Mouse (Mus musculus): ENCODE data around the gene Cenpu. TPM values are rescaled to one million over a fixed set of nuclear protein-coding genes. Genes with fewer than 3 reads are reported as not detected.
A peak's percentile ranks its signal among the peaks of the same experiment; 100 is the strongest.

Cenpu gene
- polyA plus RNA-seq, 1 experiment from 2014 or later = 8.2 TPM

GRCm38 (mm10) chr8:46559428-46559827, 7.6 kb downstream of the Cenpu start:
- 67% methylated on average over 6 of the region's 6 CpGs for WGBS (ENCODE audit: insufficient replicate concordance)
- H3K36me3 ChIP-seq (replicated peaks; ENCODE audit: insufficient read depth, low read length) = peaks cover 37% of the 10 kb centered on the region
- peak; percentile 40 for ATAC-seq
- DNase-seq = peak; percentile 69
- no peak overlapping the region for H3K4me2 ChIP-seq (ENCODE audit: low read depth, low read length)
- H3K27me3 ChIP-seq (ENCODE audit: insufficient read depth, low read length) = no peaks in the 10 kb centered on the region
- TF ChIP-seq CTCF (IDR thresholded peaks at IDR 0.05; ENCODE audit: low read depth) (peak; percentile 73), EP300 (IDR thresholded peaks at IDR 0.05; ENCODE audit: low read depth) (no peak)
- H3K9ac ChIP-seq (replicated peaks) = no peak overlapping the region
- no peaks in the 10 kb centered on the region for H3K9me3 ChIP-seq (ENCODE audit: low read length)
- H3K4me3 ChIP-seq (ENCODE audit: low read depth, low read length) = no peak overlapping the region
- no peaks in the 10 kb centered on the region for H3K4me1 ChIP-seq (ENCODE audit: insufficient read depth)
- no peak overlapping the region for H3K27ac ChIP-seq (ENCODE audit: low read depth)

DNA sequence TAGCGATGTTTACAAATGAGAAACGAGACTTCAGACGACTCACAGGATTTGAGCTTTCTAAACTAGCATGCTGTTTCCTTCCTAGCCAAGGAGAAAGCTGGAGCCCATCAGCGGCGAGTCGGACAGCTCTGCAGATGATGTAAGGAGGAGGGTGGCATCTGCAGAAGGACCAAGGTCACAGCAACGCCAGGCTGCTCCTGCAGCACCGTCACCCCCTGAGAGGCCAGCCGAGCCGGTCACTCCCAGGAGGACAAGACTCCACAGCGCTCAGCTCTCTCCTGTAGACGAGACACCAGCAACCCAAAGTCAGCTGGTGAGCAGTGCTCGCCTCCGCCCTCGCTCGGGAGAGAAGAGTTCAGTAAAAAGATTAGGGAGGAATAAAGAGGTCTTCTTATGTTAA, 10.5 kb downstream of the Cenpu start:
- no peak overlapping the region for H3K4me3 ChIP-seq (ENCODE audit: low read depth, low read length)
- H3K4me1 ChIP-seq (ENCODE audit: insufficient read depth) = no peaks in the 10 kb centered on the region
- no peak overlapping the region for H3K4me2 ChIP-seq (ENCODE audit: low read depth, low read length)
- no peak overlapping the region for H3K27ac ChIP-seq (ENCODE audit: low read depth)
- peaks cover 35% of the 10 kb centered on the region for H3K36me3 ChIP-seq (replicated peaks; ENCODE audit: insufficient read depth, low read length)
- no peak for TF ChIP-seq CTCF (IDR thresholded peaks at IDR 0.05; ENCODE audit: low read depth)
- TF ChIP-seq EP300 (IDR thresholded peaks at IDR 0.05; ENCODE audit: low read depth) = no peak
- H3K9me3 ChIP-seq (ENCODE audit: low read length) = no peaks in the 10 kb centered on the region
- ATAC-seq = no peak
- 90% methylated on average over 16 of the region's 16 CpGs for WGBS (ENCODE audit: insufficient replicate concordance)
- no peaks in the 10 kb centered on the region for H3K27me3 ChIP-seq (ENCODE audit: insufficient read depth, low read length)
- DNase-seq = no peak
- no peak overlapping the region for H3K9ac ChIP-seq (replicated peaks)

DNA sequence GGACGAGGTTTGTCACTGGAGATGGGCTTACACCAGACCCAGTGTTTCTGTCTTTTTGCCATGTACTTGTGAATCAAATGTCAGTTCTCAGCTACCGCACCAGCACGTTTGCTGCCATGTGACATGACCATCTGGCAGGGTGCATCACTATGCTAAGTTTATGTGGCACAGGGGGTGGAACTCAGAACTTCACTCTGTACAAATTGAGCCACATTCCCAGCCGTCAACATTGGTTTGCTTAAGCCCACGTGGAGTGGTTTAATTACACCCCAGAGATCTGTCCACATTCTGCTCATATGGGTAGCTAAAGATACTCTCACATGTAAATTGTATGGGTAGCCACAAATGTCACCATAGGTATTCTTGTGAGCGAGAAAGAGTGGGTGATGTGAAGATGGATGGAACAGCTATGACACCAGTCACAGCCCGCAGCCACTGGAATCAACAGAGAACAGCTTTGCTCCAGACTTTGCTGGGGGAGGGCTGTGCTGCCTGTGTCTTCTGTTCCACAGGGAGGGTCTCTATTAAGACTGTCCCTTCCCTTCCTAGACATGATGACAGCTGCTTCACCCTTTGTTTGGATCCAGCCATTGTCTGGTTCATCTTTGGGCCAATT, 15.2 kb downstream of the Cenpu start:
- peaks cover 27% of the 10 kb centered on the region for H3K36me3 ChIP-seq (replicated peaks; ENCODE audit: insufficient read depth, low read length)

DNA sequence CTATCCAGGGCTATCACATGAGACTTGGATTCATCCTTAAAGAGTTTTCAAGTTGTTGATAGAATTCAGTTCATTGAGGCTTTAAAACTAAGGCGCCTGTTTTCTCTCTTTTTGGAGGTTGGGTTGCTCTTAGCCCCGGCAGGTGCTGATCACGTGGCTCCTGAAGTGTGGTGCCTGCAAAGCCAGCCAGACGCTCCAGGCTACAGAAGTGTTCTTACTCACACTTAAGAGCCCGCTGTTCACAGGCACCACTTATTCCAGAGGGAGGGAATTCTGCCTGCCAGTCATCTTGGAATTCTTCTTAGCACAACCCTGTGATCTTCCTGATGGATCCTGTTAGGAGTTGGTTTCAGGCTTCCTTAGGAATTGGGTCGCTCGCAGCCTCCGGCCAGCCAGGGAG, 16.1 kb downstream of the Cenpu start:
- DNase-seq (no peak), ATAC-seq (no peak)
- Histone ChIP-seq H3K4me2 (ENCODE audit: low read depth, low read length) (no peak overlapping the region), H3K4me3 (ENCODE audit: low read depth, low read length) (no peak overlapping the region), H3K4me1 (ENCODE audit: insufficient read depth) (no peaks in the 10 kb centered on the region), H3K27me3 (ENCODE audit: insufficient read depth, low read length) (no peaks in the 10 kb centered on the region), H3K36me3 (replicated peaks; ENCODE audit: insufficient read depth, low read length) (peaks cover 22% of the 10 kb centered on the region), H3K27ac (ENCODE audit: low read depth) (no peak overlapping the region), H3K9me3 (ENCODE audit: low read length) (no peaks in the 10 kb centered on the region), H3K9ac (replicated peaks) (no peak overlapping the region)
- 91% methylated on average over 8 of the region's 8 CpGs for WGBS (ENCODE audit: insufficient replicate concordance)
- no peak for TF ChIP-seq CTCF (IDR thresholded peaks at IDR 0.05; ENCODE audit: low read depth)
- no peak for TF ChIP-seq EP300 (IDR thresholded peaks at IDR 0.05; ENCODE audit: low read depth)

More for the DNA sequence above, 15.2 kb downstream of the Cenpu start:
- H3K27me3 ChIP-seq (ENCODE audit: insufficient read depth, low read length) = no peaks in the 10 kb centered on the region
- 86% methylated on average over 7 of the region's 7 CpGs for WGBS (ENCODE audit: insufficient replicate concordance)
- DNase-seq = no peak
- no peak for TF ChIP-seq CTCF (IDR thresholded peaks at IDR 0.05; ENCODE audit: low read depth)
- TF ChIP-seq EP300 (IDR thresholded peaks at IDR 0.05; ENCODE audit: low read depth) = no peak
- H3K9ac ChIP-seq (replicated peaks) = no peak overlapping the region
- H3K4me3 ChIP-seq (ENCODE audit: low read depth, low read length) = no peak overlapping the region
- ATAC-seq = no peak
- no peak overlapping the region for H3K4me2 ChIP-seq (ENCODE audit: low read depth, low read length)
- H3K4me1 ChIP-seq (ENCODE audit: insufficient read depth) = no peaks in the 10 kb centered on the region
- no peaks in the 10 kb centered on the region for H3K9me3 ChIP-seq (ENCODE audit: low read length)
- no peak overlapping the region for H3K27ac ChIP-seq (ENCODE audit: low read depth)

DNA sequence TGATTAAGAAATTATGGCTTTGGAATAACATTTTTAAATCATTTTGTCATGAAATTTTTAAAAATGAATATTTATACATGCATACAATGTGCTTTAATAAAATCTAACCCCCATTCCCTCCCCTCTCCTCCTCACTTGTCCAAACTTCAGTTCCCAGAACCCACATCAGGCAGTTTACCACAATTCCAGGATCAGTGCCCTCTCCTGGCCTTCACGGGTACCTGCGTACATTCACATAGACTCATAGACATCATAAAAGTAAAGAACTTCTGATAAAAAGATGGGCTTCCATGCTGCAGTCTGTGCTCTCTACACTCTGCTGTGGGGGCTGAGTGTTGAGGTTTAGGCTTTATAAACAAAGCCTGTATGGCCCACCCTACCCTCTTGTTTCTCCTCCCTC, 17.1 kb downstream of the Cenpu start:
- Histone ChIP-seq H3K9ac (replicated peaks) (no peak overlapping the region), H3K36me3 (replicated peaks; ENCODE audit: insufficient read depth, low read length) (peaks cover 22% of the 10 kb centered on the region), H3K27me3 (ENCODE audit: insufficient read depth, low read length) (no peaks in the 10 kb centered on the region), H3K4me3 (ENCODE audit: low read depth, low read length) (no peak overlapping the region), H3K4me2 (ENCODE audit: low read depth, low read length) (no peak overlapping the region), H3K4me1 (ENCODE audit: insufficient read depth) (no peaks in the 10 kb centered on the region), H3K27ac (ENCODE audit: low read depth) (no peak overlapping the region), H3K9me3 (ENCODE audit: low read length) (no peaks in the 10 kb centered on the region)
- WGBS (ENCODE audit: insufficient replicate concordance) = 76% methylated on average over 2 of the region's 2 CpGs
- TF ChIP-seq EP300 (IDR thresholded peaks at IDR 0.05; ENCODE audit: low read depth) = no peak
- TF ChIP-seq CTCF (IDR thresholded peaks at IDR 0.05; ENCODE audit: low read depth) = peak; percentile 48
- ATAC-seq (no peak), DNase-seq (no peak)

- no peak overlapping the region for H3K4me3 ChIP-seq (ENCODE audit: low read depth, low read length)
- TF ChIP-seq CTCF (IDR thresholded peaks at IDR 0.05; ENCODE audit: low read depth) = no peak
- no peak for TF ChIP-seq EP300 (IDR thresholded peaks at IDR 0.05; ENCODE audit: low read depth)
- H3K27ac ChIP-seq (ENCODE audit: low read depth) = no peak overlapping the region
- ATAC-seq (no peak), DNase-seq (no peak)
- H3K36me3 ChIP-seq (replicated peaks; ENCODE audit: insufficient read depth, low read length) = peaks cover 25% of the 10 kb centered on the region
- no peak overlapping the region for H3K9ac ChIP-seq (replicated peaks)
- H3K27me3 ChIP-seq (ENCODE audit: insufficient read depth, low read length) = no peaks in the 10 kb centered on the region
- no peaks in the 10 kb centered on the region for H3K9me3 ChIP-seq (ENCODE audit: low read length)
- 85% methylated on average over 19 of the region's 19 CpGs for WGBS (ENCODE audit: insufficient replicate concordance)
- H3K4me1 ChIP-seq (ENCODE audit: insufficient read depth) = no peaks in the 10 kb centered on the region
- no peak overlapping the region for H3K4me2 ChIP-seq (ENCODE audit: low read depth, low read length)
Measured at GRCm38 (mm10) chr8:46569659-46570441, 18.0 kb downstream of the Cenpu start.
